Mouse (Mus musculus) mouse embryonic stem cell (cell line): ENCODE data around the gene Tial1.

Source experiments
- in situ Hi-C, 2 experiments: fragments of 300-500 bp; cut with MboI; formaldehyde crosslinking; loops; 1 replicate in 1 of 2; 3 replicates in 1 of 2; pipeline ENCODE4 v1.14.3; 2019 to 2020; ENCODE audit warnings: low sequenced_read_pairs in 2 of 2, low pct_unique_long_range_greater_than_20kb in 1 of 2, mixed read lengths in 1 of 2; ENCODE audit not compliant: unreplicated experiment in 1 of 2

Tial1 gene

GRCm38 (mm10) chr7:128461285-128462215, at the start of gene Tial1:
Gene Tial1, minus strand, starts transcription at chr7:128461717.
- in situ Hi-C loops, result no loop called here

- in situ Hi-C loops, result no loop called here
Observed at GRCm38 (mm10) chr7:128504091-128504490, 42.6 kb upstream of the Tial1 start.

GRCm38 (mm10) chr7:128499801-128500200, 38.3 kb upstream of the Tial1 start:
- in situ Hi-C loops, result no loop called here

- in situ Hi-C loops, result no loop called here
Observed at GRCm38 (mm10) chr7:128494546-128494945, 33.0 kb upstream of the Tial1 start.

GRCm38 (mm10) chr7:128488986-128489385, 27.5 kb upstream of the Tial1 start:
- in situ Hi-C loops, result no loop called here

- in situ Hi-C loops, result loop anchor here in 1 of 2 experiments (10.0 kb wide), 1 partner anchor 210 kb away; no protein-coding TSS in a partner anchor
Observed at GRCm38 (mm10) chr7:128474322-128474721, 12.8 kb upstream of the Tial1 start.

GRCm38 (mm10) chr7:128462406-128462805, 889 bp upstream of the Tial1 start:
- in situ Hi-C loops, result no loop called here

- in situ Hi-C loops, result no loop called here
Observed at GRCm38 (mm10) chr7:128460865-128461228, 670 bp downstream of the Tial1 start.

- in situ Hi-C loops, result no loop called here
Observed at GRCm38 (mm10) chr7:128460131-128460864, 1.2 kb downstream of the Tial1 start.

GRCm38 (mm10) chr7:128459791-128460130, 1.8 kb downstream of the Tial1 start:
- in situ Hi-C loops, result no loop called here

- in situ Hi-C loops, result no loop called here
Observed at GRCm38 (mm10) chr7:128458011-128458410, 3.5 kb downstream of the Tial1 start.

GRCm38 (mm10) chr7:128452731-128453130, 8.8 kb downstream of the Tial1 start:
- in situ Hi-C loops, result no loop called here

- in situ Hi-C loops, result no loop called here
Observed at GRCm38 (mm10) chr7:128440584-128440983, 20.9 kb downstream of the Tial1 start.

GRCm38 (mm10) chr7:128439251-128439650, 22.3 kb downstream of the Tial1 start:
- in situ Hi-C loops, result no loop called here

GRCm38 (mm10) chr7:128438131-128438530, 23.4 kb downstream of the Tial1 start:
- in situ Hi-C loops, result no loop called here

GRCm38 (mm10) chr7:128433213-128433612, 28.3 kb downstream of the Tial1 start:
- in situ Hi-C loops, result no loop called here

- in situ Hi-C loops, result no loop called here
Observed at GRCm38 (mm10) chr7:128432574-128432973, 28.9 kb downstream of the Tial1 start.

GRCm38 (mm10) chr7:128422491-128422890, 39.0 kb downstream of the Tial1 start:
- in situ Hi-C loops, result no loop called here

GRCm38 (mm10) chr7:128421701-128422100, 39.8 kb downstream of the Tial1 start:
- in situ Hi-C loops, result no loop called here

- in situ Hi-C loops, result no loop called here
Observed at GRCm38 (mm10) chr7:128419690-128420089, 41.8 kb downstream of the Tial1 start.
